Mouse (Mus musculus) adrenal gland, postnatal 14 days (tissue): ENCODE measurements at regions not wholly inside any gene's neighbourhood (a gene's known extent, or its start where the extent isn't known, plus 50 kb on each side); places are given as distances from the start of the nearest gene placed in this dataset.

Source experiments
- DNase-seq: peaks from one replicate; pipeline ENCODE4 v3.0.0; 2021; ENCODE audit warnings: mixed read lengths

- no peak for DNase-seq
These were observed 141.4 kb downstream of the Irs2 start for GRCm38 (mm10) chr8:10866696-10867395.

- no peak for DNase-seq
These were observed 142.2 kb downstream of the Irs2 start for GRCm38 (mm10) chr8:10865941-10866513.

GRCm38 (mm10) chr8:10865415-10865821 is 142.8 kb downstream of the Irs2 start:
- no peak for DNase-seq

- DNase-seq = no peak
These were observed 145.8 kb downstream of the Irs2 start for GRCm38 (mm10) chr8:10862442-10862841.

GRCm38 (mm10) chr8:10860810-10861209 is 147.4 kb downstream of the Irs2 start:
- no peak for DNase-seq

- no peak for DNase-seq
These were observed 150.4 kb downstream of the Irs2 start for GRCm38 (mm10) chr8:10857874-10858273.

GRCm38 (mm10) chr8:10856996-10857720 is 151.1 kb downstream of the Irs2 start:
- DNase-seq = no peak

GRCm38 (mm10) chr8:10855696-10856095 is 152.6 kb downstream of the Irs2 start:
- no peak for DNase-seq

- no peak for DNase-seq
These were observed 153.1 kb downstream of the Irs2 start for GRCm38 (mm10) chr8:10855131-10855530.

- DNase-seq = peak; percentile 52
These were observed 153.7 kb downstream of the Irs2 start for GRCm38 (mm10) chr8:10854600-10854999.

GRCm38 (mm10) chr8:10853901-10854300 is 154.4 kb downstream of the Irs2 start:
- no peak for DNase-seq

GRCm38 (mm10) chr8:10849916-10850315 is 158.3 kb downstream of the Irs2 start:
- no peak for DNase-seq

- DNase-seq = no peak
These were observed 162.7 kb downstream of the Irs2 start for GRCm38 (mm10) chr8:10845607-10846006.

GRCm38 (mm10) chr8:10840853-10841531 is 167.3 kb downstream of the Irs2 start:
- no peak for DNase-seq

GRCm38 (mm10) chr8:10840044-10840443 is 168.2 kb downstream of the Irs2 start:
- no peak for DNase-seq

GRCm38 (mm10) chr8:10835054-10835453 is 173.2 kb downstream of the Irs2 start:
- no peak for DNase-seq

GRCm38 (mm10) chr8:10831864-10832263 is 176.4 kb downstream of the Irs2 start:
- DNase-seq = no peak

- no peak for DNase-seq
These were observed 177.0 kb downstream of the Irs2 start for GRCm38 (mm10) chr8:10831277-10831676.

- no peak for DNase-seq
These were observed 177.4 kb downstream of the Irs2 start for GRCm38 (mm10) chr8:10830835-10831234.

GRCm38 (mm10) chr8:10828580-10828979 is 179.7 kb downstream of the Irs2 start:
- DNase-seq = no peak

GRCm38 (mm10) chr8:10827560-10827959 is 180.7 kb downstream of the Irs2 start:
- peak; percentile 27 for DNase-seq

GRCm38 (mm10) chr8:10825981-10826380 is 182.3 kb downstream of the Irs2 start:
- DNase-seq = no peak
